Mouse (Mus musculus) ES-E14 (cell line): ENCODE measurements around the gene Dgkd. TPM values are rescaled to one million over a fixed set of nuclear protein-coding genes. Genes with fewer than 3 reads are reported as not detected.

Experiments
- DNase-seq: peaks from one replicate; pipeline ENCODE4 v3.0.0-alpha.2; 2013; ENCODE audit warnings: low read depth, low spot score
- H3K27ac ChIP-seq: 2 replicates; pipeline ENCODE4 v1.5.1; 2012; ENCODE audit warnings: low read depth, mild to moderate bottlenecking, low read length, moderate library complexity, mixed read lengths; ENCODE audit not compliant: poor library complexity, insufficient read depth, severe bottlenecking
- H3K36me3 ChIP-seq: 2 replicates; pipeline ENCODE4 v1.6.1; 2012; ENCODE audit warnings: mild to moderate bottlenecking, low read length, moderate library complexity, mixed read lengths; ENCODE audit not compliant: control insufficient read depth, poor library complexity, insufficient read depth, severe bottlenecking
- H3K4me1 ChIP-seq, 2 experiments: fragments of 150-350 bp in 1 of 2; sonication (generic) in 1 of 2; 2 replicates each; pipeline ENCODE4 v1.6.1; 2012; ENCODE audit warnings: low read length in 2 of 2, mild to moderate bottlenecking in 1 of 2, mixed read lengths in 1 of 2; ENCODE audit not compliant: control insufficient read depth in 2 of 2, insufficient read depth in 2 of 2, poor library complexity in 1 of 2
- H3K4me3 ChIP-seq, 2 experiments: fragments of 150-350 bp in 1 of 2; sonication (generic) in 1 of 2; 2 replicates each; pipeline ENCODE4 v1.5.1; 2012; ENCODE audit warnings: low read length in 2 of 2, low read depth in 1 of 2, mild to moderate bottlenecking in 1 of 2, mixed read lengths in 1 of 2; ENCODE audit not compliant: insufficient read depth in 1 of 2, poor library complexity in 1 of 2, severe bottlenecking in 1 of 2
- H3K9ac ChIP-seq: 2 replicates; pipeline ENCODE4 v1.6.1; 2012; ENCODE audit warnings: low read depth, mild to moderate bottlenecking, low read length, mixed read lengths; ENCODE audit not compliant: poor library complexity, insufficient read depth, severe bottlenecking
- H3K9me3 ChIP-seq: fragments of 150-350 bp; sonication (generic); 2 replicates; pipeline ENCODE4 v1.6.1; 2012; ENCODE audit warnings: low read depth, mild to moderate bottlenecking, low read length; ENCODE audit not compliant: control insufficient read depth, insufficient read depth
- CHD2 ChIP-seq: IDR thresholded peaks from 2 replicates; pipeline ENCODE4 v1.6.1; 2014; ENCODE audit warnings: mild to moderate bottlenecking, low read depth, low read length, inconsistent platforms
- HCFC1 ChIP-seq: IDR thresholded peaks from 2 replicates; pipeline ENCODE4 v1.6.1; 2012; ENCODE audit warnings: low read length, inconsistent platforms, borderline replicate concordance; ENCODE audit not compliant: insufficient read depth
- MAFK ChIP-seq: IDR thresholded peaks from 2 replicates; pipeline ENCODE4 v1.6.1; 2014; ENCODE audit warnings: mild to moderate bottlenecking, low read depth, low read length, inconsistent platforms; ENCODE audit not compliant: insufficient read depth
- ZC3H11A ChIP-seq: IDR thresholded peaks from 2 replicates; pipeline ENCODE4 v1.6.1; 2012; ENCODE audit warnings: low read depth, mild to moderate bottlenecking, inconsistent platforms, low read length, borderline replicate concordance
- ZNF384 ChIP-seq: IDR thresholded peaks from 2 replicates; pipeline ENCODE4 v1.6.1; 2012; ENCODE audit warnings: low read depth, low read length, inconsistent platforms
- in situ Hi-C, 2 experiments: fragments of 600-800 bp; cut with MboI; formaldehyde crosslinking; loops; one replicate each; pipeline ENCODE4 v1.15.1; 2025; ENCODE audit warnings: low sequenced_read_pairs in 2 of 2, inconsistent platforms in 1 of 2; ENCODE audit not compliant: unreplicated experiment in 2 of 2
- total RNA-seq: library from RNA; depleted of rRNA; stranded (reverse); fragments of 300-350 nt; gene quantifications from 2 replicates; pipeline ENCODE4 v1.2.3, GENCODE M21; 2012

The Dgkd gene
- total RNA-seq, 1 experiment = 37.4 TPM

- H3K4me3 ChIP-seq = no peak overlapping the region
- no peak overlapping the region for H3K9ac ChIP-seq
- no peaks in the 10 kb centered on the region for H3K9me3 ChIP-seq
- no peak overlapping the region for H3K27ac ChIP-seq
- no peak for TF ChIP-seq CHD2
- no peak for TF ChIP-seq HCFC1
- TF ChIP-seq ZC3H11A = no peak
- TF ChIP-seq ZNF384 = no peak
- no peak for TF ChIP-seq MAFK
- peaks cover 19% of the 10 kb centered on the region for H3K36me3 ChIP-seq
- H3K4me1 ChIP-seq = no peaks in the 10 kb centered on the region
- in situ Hi-C loops = no loop called here
- DNase-seq = no peak
These were observed 94.6 kb downstream of the Dgkd start for GRCm38 (mm10) chr1:87947681-87948091.

DNA sequence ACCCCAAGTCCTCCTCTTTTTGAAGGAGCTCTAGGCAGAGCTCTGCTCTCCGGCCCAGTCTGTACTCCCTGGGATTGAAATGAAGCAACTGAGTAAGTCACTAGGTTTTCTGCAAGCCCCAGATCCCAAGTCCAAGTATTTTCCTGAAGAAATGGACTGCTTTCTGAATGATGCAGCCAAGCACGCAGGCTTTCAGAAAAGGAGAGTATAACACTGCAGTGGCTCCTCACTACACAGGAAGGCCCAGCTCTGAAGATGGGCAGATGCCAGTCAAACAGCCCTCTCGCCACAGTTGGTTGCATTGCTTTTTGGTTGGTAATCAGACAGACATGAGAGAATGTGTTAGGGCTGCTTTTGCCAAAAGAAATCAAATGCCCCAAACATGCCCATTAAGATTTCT is 98.6 kb downstream of the Dgkd start:
- H3K9me3 ChIP-seq = no peaks in the 10 kb centered on the region; the same call in 1 of the 2 replicates
- in situ Hi-C loops = no loop called here
- H3K9ac ChIP-seq = no peak overlapping the region
- H3K27ac ChIP-seq = no peak overlapping the region
- DNase-seq = no peak
- H3K36me3 ChIP-seq = peaks cover 7% of the 10 kb centered on the region; the same call in 1 of the 2 replicates
- no peak overlapping the region for H3K4me3 ChIP-seq
- H3K4me1 ChIP-seq = no peaks in the 10 kb centered on the region
- no peak for TF ChIP-seq HCFC1
- TF ChIP-seq ZC3H11A = no peak
- TF ChIP-seq ZNF384 = no peak
- no peak for TF ChIP-seq MAFK
- no peak for TF ChIP-seq CHD2

DNA sequence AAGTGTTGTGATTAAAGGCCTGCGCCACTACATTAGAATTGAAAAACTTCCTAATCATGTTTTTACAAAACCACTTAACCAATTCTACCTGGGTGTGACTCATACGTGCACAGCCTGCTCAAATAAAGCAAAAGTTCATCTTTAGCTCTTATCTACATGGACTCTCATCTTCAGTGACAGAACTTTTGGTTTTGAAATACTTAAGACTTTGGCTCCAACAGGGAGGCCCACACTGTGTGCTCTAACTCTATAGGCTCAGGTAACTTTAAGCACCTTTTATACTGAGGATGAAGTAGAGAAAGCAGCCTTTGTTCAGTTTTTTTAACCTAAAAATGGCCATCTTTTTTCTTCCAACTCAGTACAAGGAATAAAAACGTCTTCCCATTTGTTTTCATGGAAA is 100.0 kb downstream of the Dgkd start:
- no peak for DNase-seq
- Histone ChIP-seq H3K9ac (no peak overlapping the region), H3K36me3 (0 out of 2 replicates have a peak, but pooled peaks cover 4% of the 10 kb centered on the region), H3K27ac (no peak overlapping the region), H3K4me1 (no peaks in the 10 kb centered on the region), H3K4me3 (no peak overlapping the region), H3K9me3 (no peaks in the 10 kb centered on the region; the same call in 1 of the 2 replicates)
- in situ Hi-C loops = no loop called here
- TF ChIP-seq CHD2 (no peak), ZNF384 (no peak), ZC3H11A (no peak), HCFC1 (no peak), MAFK (no peak)

DNA sequence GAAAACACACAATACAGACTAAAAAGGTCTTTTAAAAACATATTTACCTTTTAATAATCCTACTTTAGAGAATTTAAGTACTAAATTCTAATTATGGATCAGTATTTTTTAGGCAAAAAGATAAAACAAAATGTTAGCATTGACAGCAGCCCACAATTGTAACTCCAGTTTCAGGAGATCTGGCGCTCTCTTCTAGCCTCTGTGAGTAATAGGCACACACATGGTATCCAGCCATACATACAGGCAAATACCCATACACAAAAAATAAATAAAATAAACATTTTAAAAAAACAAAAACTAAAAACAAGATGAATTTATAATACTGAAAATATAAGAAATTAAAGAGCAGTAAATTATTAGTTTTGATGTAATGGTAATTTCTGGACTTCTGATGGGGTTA is 105.8 kb downstream of the Dgkd start:
- no peaks in the 10 kb centered on the region for H3K4me1 ChIP-seq
- H3K27ac ChIP-seq = no peak overlapping the region
- 0 out of 2 replicates have a peak, but pooled peaks cover 2% of the 10 kb centered on the region for H3K36me3 ChIP-seq
- DNase-seq = no peak
- H3K9ac ChIP-seq = no peak overlapping the region
- H3K4me3 ChIP-seq = no peak overlapping the region
- in situ Hi-C loops = no loop called here
- no peaks in the 10 kb centered on the region for H3K9me3 ChIP-seq
- no peak for TF ChIP-seq CHD2
- TF ChIP-seq ZNF384 = no peak
- no peak for TF ChIP-seq HCFC1
- TF ChIP-seq ZC3H11A = no peak
- no peak for TF ChIP-seq MAFK

DNA sequence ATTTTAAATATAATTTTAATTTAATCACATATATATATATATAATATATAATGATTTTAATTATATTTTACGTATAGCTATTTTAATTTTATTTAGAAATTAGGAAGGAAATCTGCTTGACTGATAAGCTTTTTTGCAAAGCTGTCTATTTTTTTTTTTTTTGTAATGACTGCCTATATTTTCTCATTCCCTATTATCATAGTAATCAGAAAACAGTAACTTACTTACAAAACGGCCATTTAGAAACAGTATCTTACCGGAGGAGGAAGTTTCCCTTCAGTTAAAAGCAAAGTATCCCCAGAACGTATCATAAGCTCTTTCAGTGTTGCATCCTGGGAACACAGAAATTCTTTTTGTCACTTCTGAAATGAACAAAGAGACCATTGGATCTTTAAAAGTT is 106.4 kb downstream of the Dgkd start:
- TF ChIP-seq HCFC1 = no peak
- no peak for TF ChIP-seq ZC3H11A
- no peak for TF ChIP-seq MAFK
- no peak for TF ChIP-seq ZNF384
- TF ChIP-seq CHD2 = no peak
- H3K9ac ChIP-seq = no peak overlapping the region
- in situ Hi-C loops = no loop called here
- no peak overlapping the region for H3K4me3 ChIP-seq
- H3K4me1 ChIP-seq = no peaks in the 10 kb centered on the region
- DNase-seq = no peak
- H3K27ac ChIP-seq = no peak overlapping the region
- no peaks in the 10 kb centered on the region for H3K9me3 ChIP-seq
- H3K36me3 ChIP-seq = 0 out of 2 replicates have a peak, but pooled peaks cover 2% of the 10 kb centered on the region
